Mouse (Mus musculus): ENCODE measurements around the gene Ovol2.
"Not testable (repeated sequence)": the region's sequence is repeated elsewhere in the genome, so short reads cannot be mapped to it uniquely, and the experiment has no call there.

Gene Ovol2

GRCm38 (mm10) chr2:144331401-144332302 is at the start of gene Ovol2:
TSS of gene Ovol2 (minus strand) at chr2:144332146.
- no peak for DNase-seq (ENCODE audit: low spot score in 2 of 2)

DNA sequence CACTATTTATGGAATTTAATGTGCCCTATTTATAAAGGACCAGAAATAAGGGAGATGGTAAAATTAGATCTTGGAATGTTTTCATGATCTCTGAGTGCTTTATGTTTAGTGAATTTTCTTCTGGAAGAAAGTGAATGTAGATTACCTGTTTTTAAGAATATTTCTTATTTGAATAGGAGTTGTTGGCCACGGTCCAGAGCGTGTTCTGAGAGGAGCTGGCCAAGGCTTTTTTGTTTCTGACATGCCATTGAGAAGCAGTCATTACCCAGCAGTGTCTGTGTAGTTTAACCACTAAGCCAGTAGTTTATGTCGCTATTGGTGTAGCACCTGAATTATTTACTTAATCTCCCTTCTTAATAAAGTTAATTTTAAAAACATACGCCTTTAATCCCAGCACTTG is 49.8 kb upstream of the Ovol2 start:
- DNase-seq (ENCODE audit: low spot score in 2 of 2): no peak

DNA sequence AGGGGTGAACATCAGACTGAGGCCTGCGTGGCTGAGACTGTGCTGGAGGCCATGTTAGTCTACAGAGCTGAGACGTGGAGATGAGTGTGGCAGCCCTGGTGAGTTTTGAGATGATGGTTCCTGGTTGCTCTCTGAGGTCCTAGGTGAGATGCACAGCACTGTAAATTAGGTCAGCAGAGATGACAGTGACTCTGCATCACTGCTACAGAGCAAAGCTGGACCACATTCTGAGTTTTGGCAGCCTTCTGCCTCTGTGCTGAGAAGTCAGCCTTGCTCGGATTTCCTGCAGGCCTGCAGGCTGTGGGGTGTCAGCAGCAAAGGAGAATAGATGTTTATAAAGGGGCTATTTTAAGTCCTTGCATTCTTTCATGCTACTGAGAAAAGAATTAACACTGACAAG is 49.3 kb upstream of the Ovol2 start:
- DNase-seq (ENCODE audit: low spot score in 2 of 2): no peak

DNA sequence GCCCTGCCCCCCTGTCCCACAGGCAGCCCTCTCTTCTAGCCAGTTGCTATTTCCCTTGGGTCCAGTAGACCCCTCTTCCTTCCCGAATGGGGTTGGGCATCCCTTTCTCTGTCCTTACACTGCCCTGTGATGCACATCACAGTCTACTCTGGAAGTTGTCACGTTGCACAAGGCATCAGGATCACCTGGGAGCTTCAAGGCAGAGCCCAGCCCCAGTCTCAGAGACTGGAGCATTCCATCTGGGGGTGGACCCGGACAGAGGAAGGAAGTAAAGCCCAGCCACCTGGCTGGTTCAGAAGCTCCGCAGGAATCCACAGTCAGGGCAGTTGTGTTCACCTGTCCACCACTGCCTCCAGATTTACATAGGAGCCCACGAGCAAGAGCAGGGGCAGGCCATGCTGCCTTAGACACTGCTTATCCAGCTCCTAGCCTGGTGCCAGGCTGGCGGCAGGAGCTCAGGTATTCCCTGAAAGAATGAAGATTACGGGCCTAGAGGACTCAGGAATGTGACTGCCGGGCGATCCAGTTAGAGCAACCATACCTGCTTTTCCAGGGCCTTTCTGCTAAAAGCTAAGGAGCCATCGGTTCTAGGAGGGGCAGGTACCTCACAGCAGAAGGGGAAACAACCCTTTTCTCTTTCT is 43.2 kb upstream of the Ovol2 start:
- no peak for DNase-seq (ENCODE audit: low spot score in 2 of 2)

DNA sequence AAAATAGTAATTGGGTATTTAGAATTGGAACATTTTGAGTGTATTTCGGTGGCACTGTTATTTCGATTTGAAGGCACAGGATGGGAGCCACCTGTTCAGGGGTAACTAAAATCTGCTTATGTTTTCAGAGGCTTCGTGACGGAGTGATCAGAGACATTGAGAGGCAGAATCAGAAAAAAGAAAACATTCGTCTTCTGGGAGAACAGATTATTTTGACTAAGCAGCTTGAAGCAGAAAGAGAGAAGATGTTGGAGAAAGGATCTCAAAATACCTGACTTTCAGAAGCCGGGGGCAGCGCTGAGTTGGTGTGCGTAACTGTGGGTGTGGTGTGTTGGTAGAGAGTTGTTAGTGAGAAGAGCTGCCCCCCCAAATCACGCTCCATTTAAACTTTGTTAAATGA is 41.1 kb upstream of the Ovol2 start:
- DNase-seq (ENCODE audit: low spot score in 2 of 2): no peak

- no peak for DNase-seq (ENCODE audit: low spot score in 2 of 2)
Measured at GRCm38 (mm10) chr2:144371566-144371965, 39.6 kb upstream of the Ovol2 start.

DNA sequence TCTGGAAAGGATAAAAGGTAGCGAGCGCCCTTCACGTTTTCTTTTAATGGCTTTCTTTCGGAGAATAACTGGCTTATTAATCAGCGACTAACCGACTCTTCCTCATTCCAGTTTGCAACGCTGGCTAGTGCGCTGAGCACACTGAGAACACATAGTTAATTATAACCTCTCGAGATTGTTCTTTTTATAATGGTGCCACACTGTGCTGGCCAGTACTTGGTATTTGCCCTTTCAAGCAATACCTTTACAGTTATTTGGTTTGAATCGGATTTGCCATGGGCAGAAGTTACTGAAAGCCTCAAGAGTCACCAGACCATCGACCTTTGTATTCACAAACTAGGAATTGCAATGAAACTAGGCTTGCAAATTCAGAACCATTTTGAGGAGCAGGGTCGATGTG is 37.6 kb upstream of the Ovol2 start:
- no peak for DNase-seq (ENCODE audit: low spot score in 2 of 2)

- no peak for DNase-seq (ENCODE audit: low spot score in 2 of 2)
Measured at GRCm38 (mm10) chr2:144369020-144369421, 37.1 kb upstream of the Ovol2 start.

DNA sequence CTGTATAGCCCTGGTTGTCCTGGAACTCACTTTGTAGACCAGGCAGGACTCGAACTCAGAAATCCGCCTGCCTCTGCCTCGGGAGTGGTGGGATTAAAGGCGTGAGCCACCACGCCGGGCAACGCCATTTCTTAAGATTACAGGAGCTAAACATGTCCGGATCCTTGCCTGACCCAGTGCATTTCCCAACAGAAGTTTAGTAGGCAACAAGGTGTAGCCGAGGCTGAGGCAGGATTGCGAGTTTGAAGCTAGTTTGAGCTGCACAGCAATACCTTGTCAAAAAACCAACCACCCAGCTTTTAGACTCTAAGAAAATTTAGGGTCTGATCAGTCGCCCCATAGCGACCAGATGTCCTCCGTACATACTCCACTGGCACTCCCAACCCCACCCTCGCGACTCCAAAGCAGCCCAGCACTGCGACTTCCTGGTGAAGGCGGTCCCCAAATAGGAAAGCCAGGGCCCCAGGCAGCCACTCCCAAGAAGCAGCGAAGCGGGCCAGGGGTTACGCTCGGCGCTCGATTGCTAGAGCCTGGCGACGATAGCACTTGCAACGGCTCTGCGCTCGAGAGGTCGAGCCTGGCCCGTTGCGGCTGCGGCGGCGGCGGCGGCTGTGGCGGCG is 36.6 kb upstream of the Ovol2 start, which contains the start of the genes Kat14 and Pet117:
Gene Kat14 (plus strand): TSS at position 584 of the 620 bp plus-strand sequence.
Gene Pet117 (plus strand): TSS at position 597 of the 620 bp plus-strand sequence.
- peak; percentile 81 to 90 for DNase-seq (ENCODE audit: low spot score in 2 of 2)

DNA sequence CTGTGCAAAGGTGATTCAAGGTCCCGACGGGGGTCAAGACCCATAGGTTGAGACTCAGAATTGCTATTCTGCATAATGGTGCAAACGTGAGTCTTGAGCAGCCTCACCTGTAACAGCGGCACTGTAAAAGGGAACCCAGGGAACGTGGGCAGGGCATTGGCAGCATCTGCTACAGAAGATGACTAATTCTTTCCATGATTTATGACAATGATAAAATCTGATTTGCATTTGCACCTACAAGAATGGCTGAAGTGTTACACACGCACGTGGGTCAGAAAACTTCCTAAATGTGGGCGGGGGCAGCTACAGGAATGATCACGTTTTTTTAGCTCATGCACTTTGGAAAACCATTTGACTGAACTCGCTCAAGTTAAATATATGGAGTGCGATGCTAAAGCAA is 20.9 kb upstream of the Ovol2 start:
- DNase-seq (ENCODE audit: low spot score in 2 of 2): no peak

- DNase-seq (ENCODE audit: low spot score in 2 of 2): no peak
Measured at GRCm38 (mm10) chr2:144348525-144348924, 16.6 kb upstream of the Ovol2 start.

DNA sequence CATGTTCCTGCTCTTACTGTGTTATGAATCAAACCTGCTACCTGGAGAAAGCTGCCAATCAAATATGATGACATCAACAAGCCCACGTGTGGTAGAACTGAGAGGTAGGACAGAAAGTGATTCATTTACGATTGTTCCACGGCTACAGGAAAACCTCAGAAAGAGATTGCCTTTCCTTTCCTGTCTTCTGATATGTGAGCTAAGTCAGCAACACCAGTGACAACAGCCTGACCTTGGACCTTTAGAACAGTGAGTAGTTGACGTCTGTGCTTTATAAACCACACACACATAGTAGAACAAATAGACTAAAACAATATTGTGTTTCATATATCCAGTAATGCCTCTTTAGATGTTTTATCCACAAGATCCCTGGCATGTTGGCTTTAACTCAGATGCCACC is 11.2 kb upstream of the Ovol2 start:
- no peak for DNase-seq (ENCODE audit: low spot score in 2 of 2)

DNA sequence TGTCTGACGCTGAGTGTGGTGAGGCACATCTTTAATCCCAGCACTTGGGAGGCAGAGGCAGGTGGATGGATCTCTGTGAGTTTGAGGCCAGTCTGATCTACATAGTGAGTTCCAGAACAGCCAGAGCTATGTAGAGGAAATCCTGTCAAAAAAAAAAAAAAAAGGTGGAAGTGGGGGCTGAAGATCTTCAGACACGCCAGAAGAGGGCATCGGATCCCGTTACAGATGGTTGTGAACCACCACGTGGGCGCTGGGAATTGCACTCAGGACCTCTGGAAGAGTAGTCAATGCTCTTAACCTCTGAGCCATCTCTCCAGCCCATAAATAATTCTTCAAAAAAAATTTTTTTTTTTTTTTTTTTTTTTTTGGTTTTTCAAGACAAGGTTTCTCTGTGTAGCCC is 6.2 kb upstream of the Ovol2 start:
- DNase-seq (ENCODE audit: low spot score in 2 of 2): not testable (repeated sequence)

DNA sequence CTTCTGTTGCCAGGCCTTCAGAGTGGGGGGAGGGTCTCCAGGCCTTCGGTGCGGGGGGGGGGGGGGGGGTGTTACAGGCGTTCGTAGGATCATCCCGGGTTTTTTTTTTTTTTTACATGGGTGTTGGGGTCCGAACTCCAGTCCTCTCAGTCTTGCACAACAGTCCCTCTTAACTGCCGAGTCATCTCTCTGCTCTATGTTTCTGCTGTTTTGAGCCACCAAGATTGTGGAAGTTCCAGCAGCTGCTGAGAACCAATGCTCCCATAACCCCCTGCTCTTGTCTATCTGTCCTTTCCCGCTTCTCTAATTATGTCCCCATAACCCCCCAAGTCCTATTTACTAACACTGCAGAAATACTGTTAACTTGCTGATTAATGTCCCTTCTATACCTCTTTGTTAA is 5.8 kb upstream of the Ovol2 start:
- DNase-seq (ENCODE audit: low spot score in 2 of 2): no peak

GRCm38 (mm10) chr2:144337230-144337629 is 5.3 kb upstream of the Ovol2 start:
- no peak for DNase-seq (ENCODE audit: low spot score in 2 of 2)

DNA sequence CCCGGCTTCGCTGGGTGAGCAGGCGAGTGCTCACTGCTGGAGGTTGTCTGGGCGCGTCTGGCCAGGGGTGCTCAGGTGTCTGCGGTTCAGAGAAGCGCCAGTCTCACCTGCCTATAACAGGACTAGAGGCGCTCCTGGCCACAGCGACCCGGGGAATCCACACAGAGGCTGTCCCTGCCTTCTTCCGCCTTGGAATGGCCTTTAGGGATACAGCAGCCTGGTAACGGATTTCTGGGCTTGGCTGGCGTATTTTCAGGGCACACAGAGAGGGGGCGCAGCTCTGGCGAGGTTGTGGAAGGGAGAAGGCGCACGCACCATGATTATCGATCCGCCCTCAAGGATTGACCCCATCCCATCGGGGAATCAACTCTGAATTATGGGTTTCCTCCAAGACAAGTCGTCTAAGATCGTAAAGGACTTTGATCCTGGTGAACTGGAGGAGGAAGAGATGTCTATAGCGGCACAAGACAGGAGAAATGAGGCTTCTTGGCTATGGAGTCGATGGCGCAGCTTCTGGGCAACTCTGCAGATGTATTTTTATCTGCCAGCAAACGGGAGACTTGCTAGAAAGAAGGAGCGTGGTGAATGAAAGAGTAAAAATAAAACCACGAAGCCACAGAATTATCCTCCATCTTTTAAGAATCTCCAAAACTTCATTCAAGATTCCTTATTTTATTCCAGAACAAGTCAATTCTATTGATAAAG is 1.3 kb upstream of the Ovol2 start:
- DNase-seq (ENCODE audit: low spot score in 2 of 2): peak in 1 of 2 experiments; percentile 19

DNA sequence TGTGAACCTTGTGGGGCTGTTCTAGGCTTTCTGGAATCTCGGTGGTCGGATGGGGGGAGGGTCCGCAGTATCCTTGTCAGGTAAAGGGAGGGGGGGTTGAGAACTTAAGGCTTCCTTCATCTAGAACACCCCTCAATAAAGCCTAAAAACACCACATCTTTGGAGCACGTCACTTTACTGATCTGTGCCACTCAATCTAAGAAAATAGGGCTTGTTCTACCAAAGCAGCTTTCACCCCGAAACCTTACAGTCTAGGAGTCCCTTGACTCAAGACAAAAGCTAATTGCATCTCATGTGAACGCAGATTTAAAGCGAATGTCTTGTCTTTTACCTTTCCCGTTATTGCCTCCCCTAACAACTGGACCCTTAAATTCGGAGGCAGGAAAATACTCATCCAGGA is 540 bp upstream of the Ovol2 start:
- DNase-seq (ENCODE audit: low spot score in 2 of 2): no peak

DNA sequence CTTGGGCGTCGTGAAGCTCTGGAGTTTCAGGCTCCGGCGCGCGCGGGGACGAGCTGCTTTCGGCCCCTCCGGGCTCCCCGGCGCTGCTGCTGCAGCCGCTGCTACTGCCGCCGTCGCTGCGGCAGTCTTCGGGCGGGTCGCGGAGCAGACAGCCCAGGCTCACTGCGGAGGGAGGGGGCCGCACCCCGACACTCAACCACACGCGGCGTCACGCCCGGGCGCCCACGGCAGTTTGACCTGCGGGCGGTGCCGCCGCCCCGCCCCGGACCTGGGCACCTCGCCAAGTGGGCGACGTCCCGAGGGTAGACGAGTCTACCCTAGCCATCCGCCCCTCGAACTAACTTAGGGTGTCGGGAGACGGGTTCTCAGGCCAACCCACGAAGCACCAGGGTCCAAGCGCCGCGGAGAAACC is 980 bp downstream of the Ovol2 start:
- peak in 1 of 2 experiments; percentile 17 for DNase-seq (ENCODE audit: low spot score in 2 of 2)

DNA sequence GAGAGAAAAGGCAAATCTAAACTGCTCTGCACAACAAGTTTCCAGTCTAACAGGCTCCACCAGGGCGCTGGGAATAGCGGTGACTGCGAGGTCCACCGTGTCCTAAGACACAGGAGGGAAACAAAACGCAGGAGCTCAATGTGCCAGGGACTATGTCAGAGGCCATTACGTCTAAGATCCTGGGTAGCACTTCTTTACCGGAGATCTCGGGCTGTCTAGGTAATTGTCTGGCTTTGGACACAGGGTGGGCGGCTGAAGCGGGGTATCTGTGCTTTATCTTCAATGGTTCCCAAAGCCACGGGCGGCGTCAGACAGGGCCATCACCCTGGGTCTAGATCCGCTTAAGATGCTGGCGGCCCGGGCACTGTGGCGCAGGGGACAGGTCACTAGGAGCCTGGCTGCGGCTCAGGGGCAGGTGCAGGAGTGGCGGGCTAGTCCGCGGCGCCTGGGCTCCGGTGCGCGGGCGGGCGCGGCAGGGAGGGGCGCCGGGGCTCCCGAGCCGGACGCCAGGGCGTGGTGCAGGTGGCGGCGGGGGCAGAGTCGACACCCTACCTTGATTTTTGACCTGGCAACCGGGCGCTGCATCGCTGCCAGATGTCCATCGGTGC is 1.5 kb downstream of the Ovol2 start:
- DNase-seq (ENCODE audit: low spot score in 2 of 2): no peak

DNA sequence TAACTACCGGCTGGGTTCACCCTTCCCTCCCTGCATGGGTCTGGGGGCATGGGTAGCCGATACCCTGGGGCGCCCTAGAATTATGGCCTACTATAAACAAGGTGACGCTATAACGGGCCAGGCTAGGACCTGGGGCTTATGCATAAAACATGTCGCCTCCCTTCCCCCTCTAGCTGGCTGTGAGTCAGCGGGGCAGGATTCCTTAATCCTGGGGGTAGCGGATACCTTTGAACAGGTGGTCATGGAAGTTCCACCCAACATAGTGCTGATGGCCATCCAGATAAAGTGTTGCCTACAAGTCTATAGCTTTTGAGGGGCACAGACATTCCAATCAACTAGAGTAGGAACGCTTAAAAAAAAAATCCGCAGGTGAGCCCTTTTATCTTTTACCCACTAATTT is 2.0 kb downstream of the Ovol2 start:
- no peak for DNase-seq (ENCODE audit: low spot score in 2 of 2)

GRCm38 (mm10) chr2:144329451-144329850 is 2.5 kb downstream of the Ovol2 start:
- no peak for DNase-seq (ENCODE audit: low spot score in 2 of 2)

Data from frontal cortex, postnatal 10 days (tissue).